Mouse (Mus musculus) kidney, embryonic 15.5 days (tissue): ENCODE results near the gene Ttc23. TPM values are rescaled to one million over a fixed set of nuclear protein-coding genes. Genes with fewer than 3 reads are reported as not detected.

ENCODE experiments used
- ATAC-seq: fragments of 200-750 bp; cut with Nextera tagmentation; replicated peaks from 2 replicates; pipeline ENCODE4 v1.8.0; 2017; ENCODE audit warnings: moderate TSS enrichment; ENCODE audit not compliant: low FRiP score
- H3K27ac ChIP-seq: fragments of 300-500 bp; sonication (generic); 2 replicates; pipeline ENCODE4 v1.5.1; 2015; ENCODE audit warnings: mild to moderate bottlenecking, inconsistent platforms
- H3K27me3 ChIP-seq: fragments of 300-500 bp; sonication (generic); 2 replicates; pipeline ENCODE4 v1.6.1; 2015; ENCODE audit warnings: inconsistent platforms
- H3K36me3 ChIP-seq: fragments of 300-500 bp; sonication (generic); 2 replicates; pipeline ENCODE4 v1.6.1; 2015; ENCODE audit warnings: inconsistent platforms
- H3K4me1 ChIP-seq: fragments of 300-500 bp; sonication (generic); 2 replicates; pipeline ENCODE4 v1.6.1; 2015; ENCODE audit warnings: inconsistent platforms
- H3K4me2 ChIP-seq: fragments of 300-500 bp; sonication (generic); 2 replicates; pipeline ENCODE4 v1.6.1; 2015; ENCODE audit warnings: moderate library complexity, mild to moderate bottlenecking, inconsistent platforms
- H3K4me3 ChIP-seq: fragments of 300-500 bp; sonication (generic); replicated peaks from 2 replicates; pipeline ENCODE4 v1.5.1; 2015; ENCODE audit warnings: mild to moderate bottlenecking, inconsistent platforms
- H3K9ac ChIP-seq: fragments of 300-500 bp; sonication (generic); 2 replicates; pipeline ENCODE4 v1.6.1; 2015; ENCODE audit warnings: mild to moderate bottlenecking, inconsistent platforms
- H3K9me3 ChIP-seq: fragments of 300-500 bp; sonication (generic); replicated peaks from 2 replicates; pipeline ENCODE4 v1.6.1; 2016; ENCODE audit warnings: inconsistent platforms
- WGBS: fragments of 180-500 bp; shearing (Covaris S2); methylation state at CpG from one replicate; pipeline ENCODE4 v1.1.7; 2015; ENCODE audit warnings: mixed read lengths; 5-methylcytosine and 5-hydroxymethylcytosine counted together
- polyA plus RNA-seq: library from polyadenylated mRNA; unstranded; fragments of >200 nt; fragmentation: Nextera tagmentation; extraction: Ambion mirVana; gene quantifications from 2 replicates; pipeline ENCODE4 v1.2.1, GENCODE M21; 2015

Ttc23 gene
- polyA plus RNA-seq, 1 experiment from 2014 or later = 30.4 TPM

DNA sequence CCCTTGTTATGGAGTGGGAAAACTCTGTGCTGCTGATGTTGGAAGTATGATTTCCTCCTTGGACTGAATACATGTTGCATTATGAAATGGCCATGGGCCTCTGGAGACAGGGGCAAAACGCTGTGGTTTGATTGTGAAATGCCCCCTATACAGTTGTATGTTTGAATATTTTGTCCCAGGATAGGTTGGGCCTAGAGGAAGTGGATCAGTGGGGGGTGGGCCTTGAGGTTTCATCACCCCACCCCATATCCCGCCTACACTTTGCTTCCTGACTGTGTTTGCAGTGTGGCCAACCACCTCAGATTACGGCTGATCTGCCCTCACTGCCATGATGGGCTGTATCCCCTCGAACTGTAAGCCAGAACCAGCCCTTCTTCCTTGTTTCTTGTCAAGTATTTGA, 81.0 kb downstream of the Ttc23 start:
- no peaks in the 10 kb centered on the region for H3K27me3 ChIP-seq
- H3K9ac ChIP-seq = no peak overlapping the region
- WGBS = 90% methylated on average over 4 of the region's 4 CpGs
- H3K27ac ChIP-seq = no peak overlapping the region
- no peak overlapping the region for H3K4me2 ChIP-seq
- H3K4me3 ChIP-seq = no peak overlapping the region
- H3K4me1 ChIP-seq = peaks cover 17% of the 10 kb centered on the region
- H3K36me3 ChIP-seq = peaks cover 44% of the 10 kb centered on the region
- no peak for ATAC-seq
- H3K9me3 ChIP-seq = no peaks in the 10 kb centered on the region

- H3K4me1 ChIP-seq = peaks cover 17% of the 10 kb centered on the region
- no peaks in the 10 kb centered on the region for H3K9me3 ChIP-seq
- H3K27ac ChIP-seq = no peak overlapping the region
- H3K27me3 ChIP-seq = no peaks in the 10 kb centered on the region
- WGBS = 93% methylated on average over 4 of the region's 4 CpGs
- ATAC-seq = no peak
- H3K9ac ChIP-seq = no peak overlapping the region
- no peak overlapping the region for H3K4me3 ChIP-seq
- peaks cover 44% of the 10 kb centered on the region for H3K36me3 ChIP-seq
- no peak overlapping the region for H3K4me2 ChIP-seq
Measured at GRCm38 (mm10) chr7:67728809-67729208, 81.6 kb downstream of the Ttc23 start.

GRCm38 (mm10) chr7:67730431-67731110, 83.4 kb downstream of the Ttc23 start:
- no peak overlapping the region for H3K4me3 ChIP-seq
- no peak for ATAC-seq
- no peak overlapping the region; the same call in 1 of the 2 replicates for H3K27ac ChIP-seq
- 41% methylated on average over 5 of the region's 5 CpGs for WGBS
- no peak overlapping the region for H3K4me2 ChIP-seq
- no peaks in the 10 kb centered on the region for H3K9me3 ChIP-seq
- H3K9ac ChIP-seq = no peak overlapping the region
- peaks cover 31% of the 10 kb centered on the region for H3K36me3 ChIP-seq
- no peaks in the 10 kb centered on the region for H3K27me3 ChIP-seq
- peaks cover 17% of the 10 kb centered on the region for H3K4me1 ChIP-seq

DNA sequence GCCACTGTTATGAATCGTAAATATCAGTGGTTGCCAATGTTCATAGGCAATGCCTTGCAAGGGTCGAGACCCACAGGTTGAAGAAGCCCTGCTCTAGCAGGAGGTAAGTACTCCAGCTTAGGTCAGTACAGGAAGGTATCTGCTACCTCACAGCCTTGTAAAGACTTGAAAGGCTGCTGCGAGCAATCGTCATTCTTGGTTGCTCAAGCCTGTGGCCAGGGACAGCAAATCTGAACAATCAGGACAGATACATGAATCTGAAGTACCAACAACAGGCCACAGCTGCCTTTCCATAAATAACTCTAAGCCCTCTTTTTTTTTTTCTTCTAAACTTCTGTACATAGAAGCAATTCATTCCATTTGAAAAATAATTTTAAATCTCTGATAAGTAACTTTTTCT, 85.1 kb downstream of the Ttc23 start:
- no peaks in the 10 kb centered on the region for H3K9me3 ChIP-seq
- no peak overlapping the region for H3K9ac ChIP-seq
- WGBS = 60% methylated on average over 4 of the region's 4 CpGs
- peaks cover 23% of the 10 kb centered on the region for H3K4me1 ChIP-seq
- no peaks in the 10 kb centered on the region for H3K27me3 ChIP-seq
- H3K27ac ChIP-seq = no peak overlapping the region
- no peak overlapping the region for H3K4me3 ChIP-seq
- ATAC-seq = no peak
- H3K4me2 ChIP-seq = no peak overlapping the region
- H3K36me3 ChIP-seq = peaks cover 14% of the 10 kb centered on the region; the same call in 1 of the 2 replicates

GRCm38 (mm10) chr7:67740382-67740781, 93.2 kb downstream of the Ttc23 start:
- 89% methylated on average over 4 of the region's 4 CpGs for WGBS
- Histone ChIP-seq H3K4me2 (no peak overlapping the region), H3K9ac (no peak overlapping the region), H3K4me3 (no peak overlapping the region), H3K27ac (no peak overlapping the region), H3K9me3 (no peaks in the 10 kb centered on the region), H3K27me3 (no peaks in the 10 kb centered on the region), H3K4me1 (peaks cover 16% of the 10 kb centered on the region), H3K36me3 (no peaks in the 10 kb centered on the region)
- no peak for ATAC-seq

GRCm38 (mm10) chr7:67740796-67741195, 93.6 kb downstream of the Ttc23 start:
- H3K4me2 ChIP-seq = no peak overlapping the region

GRCm38 (mm10) chr7:67741706-67742105, 94.5 kb downstream of the Ttc23 start:
- H3K4me2 ChIP-seq = no peak overlapping the region
- ATAC-seq = no peak
- 70% methylated on average over 7 of the region's 7 CpGs for WGBS
- no peaks in the 10 kb centered on the region for H3K27me3 ChIP-seq
- no peaks in the 10 kb centered on the region for H3K9me3 ChIP-seq
- no peak overlapping the region for H3K9ac ChIP-seq
- no peak overlapping the region for H3K4me3 ChIP-seq
- 0 out of 2 replicates have a peak, but pooled peaks cover 10% of the 10 kb centered on the region for H3K4me1 ChIP-seq
- no peak overlapping the region for H3K27ac ChIP-seq
- no peaks in the 10 kb centered on the region for H3K36me3 ChIP-seq

More at GRCm38 (mm10) chr7:67740796-67741195, 93.6 kb downstream of the Ttc23 start:
- Histone ChIP-seq H3K9ac (no peak overlapping the region), H3K36me3 (no peaks in the 10 kb centered on the region), H3K4me3 (no peak overlapping the region), H3K27me3 (no peaks in the 10 kb centered on the region), H3K27ac (0 out of 2 replicates have a peak overlapping the region, but pooled peaks have one; percentile 27), H3K4me1 (peaks cover 16% of the 10 kb centered on the region), H3K9me3 (no peaks in the 10 kb centered on the region)
- 40% methylated on average over 5 of the region's 5 CpGs for WGBS
- no peak for ATAC-seq

DNA sequence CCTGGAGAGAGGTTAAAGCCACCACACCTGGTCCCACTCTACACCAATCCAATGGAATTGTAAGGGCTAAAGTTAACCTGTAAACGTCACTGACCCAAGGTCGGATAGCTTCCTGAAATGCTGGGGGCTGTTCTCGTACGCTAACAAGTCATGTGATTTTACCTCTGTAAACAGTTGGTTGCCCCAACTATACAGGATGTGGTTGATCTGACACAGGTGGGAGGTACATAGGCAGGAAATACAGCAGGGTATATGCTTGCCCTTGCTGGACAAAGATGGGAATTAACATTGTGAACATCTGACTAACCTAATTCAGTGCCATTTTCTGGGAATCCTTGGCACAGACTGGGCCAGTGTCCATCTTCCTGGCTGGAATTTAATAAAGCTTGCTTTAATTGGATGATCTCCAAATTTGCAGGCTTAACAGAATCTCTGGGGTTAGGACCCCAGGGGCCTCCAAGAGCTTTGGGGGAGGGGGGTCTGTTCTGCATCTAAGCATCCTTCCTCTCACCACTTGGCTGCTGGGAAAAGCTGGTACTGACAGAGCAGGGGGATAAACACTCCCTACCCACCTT, 100.6 kb downstream of the Ttc23 start:
- no peak for ATAC-seq
- WGBS = 76% methylated on average over 4 of the region's 4 CpGs

GRCm38 (mm10) chr7:67749441-67750239, 102.4 kb downstream of the Ttc23 start:
- 54% methylated on average over 4 of the region's 4 CpGs for WGBS
- H3K4me1 ChIP-seq = no peaks in the 10 kb centered on the region
- H3K9ac ChIP-seq = no peak overlapping the region
- H3K27ac ChIP-seq = no peak overlapping the region
- H3K9me3 ChIP-seq = no peaks in the 10 kb centered on the region
- no peaks in the 10 kb centered on the region for H3K36me3 ChIP-seq
- H3K4me3 ChIP-seq = no peak overlapping the region
- ATAC-seq = no peak
- no peaks in the 10 kb centered on the region; the same call in 1 of the 2 replicates for H3K27me3 ChIP-seq
- no peak overlapping the region for H3K4me2 ChIP-seq

More for the DNA sequence above, 100.6 kb downstream of the Ttc23 start:
- Histone ChIP-seq H3K9me3 (no peaks in the 10 kb centered on the region), H3K4me3 (no peak overlapping the region), H3K4me2 (no peak overlapping the region), H3K27me3 (no peaks in the 10 kb centered on the region; the same call in 1 of the 2 replicates), H3K4me1 (no peaks in the 10 kb centered on the region), H3K27ac (no peak overlapping the region), H3K9ac (no peak overlapping the region), H3K36me3 (no peaks in the 10 kb centered on the region)

- H3K27me3 ChIP-seq = peaks cover 27% of the 10 kb centered on the region
- no peaks in the 10 kb centered on the region for H3K36me3 ChIP-seq
- H3K4me3 ChIP-seq = no peak overlapping the region
- no peak overlapping the region for H3K27ac ChIP-seq
- peaks cover 13% of the 10 kb centered on the region for H3K4me1 ChIP-seq
- 70% methylated on average over 11 of the region's 11 CpGs for WGBS
- no peaks in the 10 kb centered on the region for H3K9me3 ChIP-seq
- ATAC-seq = no peak
- H3K4me2 ChIP-seq = no peak overlapping the region
- no peak overlapping the region for H3K9ac ChIP-seq
Measured at GRCm38 (mm10) chr7:67754606-67755005, 107.4 kb downstream of the Ttc23 start.

- Histone ChIP-seq H3K4me1 (peaks cover 16% of the 10 kb centered on the region), H3K27me3 (peaks cover 27% of the 10 kb centered on the region), H3K4me2 (no peak overlapping the region), H3K36me3 (no peaks in the 10 kb centered on the region), H3K4me3 (no peak overlapping the region), H3K9ac (no peak overlapping the region), H3K9me3 (no peaks in the 10 kb centered on the region), H3K27ac (no peak overlapping the region)
- WGBS = 89% methylated on average over 7 of the region's 7 CpGs
- no peak for ATAC-seq
Measured at GRCm38 (mm10) chr7:67755366-67755765, 108.2 kb downstream of the Ttc23 start.

- 91% methylated on average over 5 of the region's 5 CpGs for WGBS
- Histone ChIP-seq H3K4me2 (no peak overlapping the region), H3K9me3 (no peaks in the 10 kb centered on the region), H3K4me3 (no peak overlapping the region), H3K36me3 (no peaks in the 10 kb centered on the region), H3K27me3 (peaks cover 39% of the 10 kb centered on the region), H3K27ac (no peak overlapping the region), H3K9ac (no peak overlapping the region), H3K4me1 (peaks cover 16% of the 10 kb centered on the region)
- ATAC-seq = no peak
Measured at GRCm38 (mm10) chr7:67756636-67757035, 109.4 kb downstream of the Ttc23 start.
